Mouse (Mus musculus): ENCODE results near the gene Efhd2. TPM values are rescaled to one million over a fixed set of nuclear protein-coding genes. Genes with fewer than 3 reads are reported as not detected.

The Efhd2 gene
- polyA plus RNA-seq, 1 experiment from 2014 or later, result 38.5 TPM

- Histone ChIP-seq H3K9ac (ENCODE audit: low read depth, low read length) (no peak overlapping the region), H3K27ac (ENCODE audit: low read length) (no peak overlapping the region)
- ATAC-seq (ENCODE audit: low read depth), result no peak
Observed at GRCm38 (mm10) chr4:141865006-141865405, 9.7 kb downstream of the Efhd2 start.

GRCm38 (mm10) chr4:141864506-141864905, 10.2 kb downstream of the Efhd2 start:
- Histone ChIP-seq H3K4me1 (ENCODE audit: control insufficient read depth, low read depth, low read length) (no peaks in the 10 kb centered on the region), H3K36me3 (ENCODE audit: control insufficient read depth, insufficient read depth) (peaks cover 7% of the 10 kb centered on the region), H3K27me3 (ENCODE audit: control insufficient read depth, insufficient read depth, low read depth, low read length) (no peaks in the 10 kb centered on the region), H3K9ac (ENCODE audit: low read depth, low read length) (no peak overlapping the region), H3K9me3 (replicated peaks; ENCODE audit: control insufficient read depth, low read length) (no peaks in the 10 kb centered on the region), H3K4me3 (ENCODE audit: low read depth, low read length) (no peak overlapping the region), H3K4me2 (ENCODE audit: low read depth, low read length) (no peak overlapping the region), H3K27ac (ENCODE audit: low read length) (no peak overlapping the region)
- ATAC-seq (ENCODE audit: low read depth), result no peak
- 87% methylated on average over 8 of the region's 8 CpGs for WGBS (ENCODE audit: insufficient replicate concordance)

More at GRCm38 (mm10) chr4:141865006-141865405, 9.7 kb downstream of the Efhd2 start:
- H3K4me1 ChIP-seq (ENCODE audit: control insufficient read depth, low read depth, low read length), result peaks cover under 1% of the 10 kb centered on the region
- no peaks in the 10 kb centered on the region for H3K9me3 ChIP-seq (replicated peaks; ENCODE audit: control insufficient read depth, low read length)
- H3K4me3 ChIP-seq (ENCODE audit: low read depth, low read length), result no peak overlapping the region
- WGBS (ENCODE audit: insufficient replicate concordance), result 82% methylated on average over 5 of the region's 5 CpGs
- no peaks in the 10 kb centered on the region for H3K27me3 ChIP-seq (ENCODE audit: control insufficient read depth, insufficient read depth, low read depth, low read length)
- no peak overlapping the region for H3K4me2 ChIP-seq (ENCODE audit: low read depth, low read length)
- H3K36me3 ChIP-seq (ENCODE audit: control insufficient read depth, insufficient read depth), result peaks cover 3% of the 10 kb centered on the region

- ATAC-seq (ENCODE audit: low read depth), result no peak
- Histone ChIP-seq H3K9ac (ENCODE audit: low read depth, low read length) (no peak overlapping the region), H3K27ac (ENCODE audit: low read length) (no peak overlapping the region), H3K4me1 (ENCODE audit: control insufficient read depth, low read depth, low read length) (no peaks in the 10 kb centered on the region), H3K9me3 (replicated peaks; ENCODE audit: control insufficient read depth, low read length) (no peaks in the 10 kb centered on the region), H3K36me3 (ENCODE audit: control insufficient read depth, insufficient read depth) (peaks cover 7% of the 10 kb centered on the region), H3K4me3 (ENCODE audit: low read depth, low read length) (no peak overlapping the region), H3K4me2 (ENCODE audit: low read depth, low read length) (no peak overlapping the region), H3K27me3 (ENCODE audit: control insufficient read depth, insufficient read depth, low read depth, low read length) (no peaks in the 10 kb centered on the region)
- 72% methylated on average over 7 of the region's 7 CpGs for WGBS (ENCODE audit: insufficient replicate concordance)
Observed at GRCm38 (mm10) chr4:141863726-141864280, 10.9 kb downstream of the Efhd2 start.

- H3K9ac ChIP-seq (ENCODE audit: low read depth, low read length), result no peak overlapping the region
- no peaks in the 10 kb centered on the region for H3K9me3 ChIP-seq (replicated peaks; ENCODE audit: control insufficient read depth, low read length)
- peaks cover 7% of the 10 kb centered on the region for H3K36me3 ChIP-seq (ENCODE audit: control insufficient read depth, insufficient read depth)
- no peak for ATAC-seq (ENCODE audit: low read depth)
- no peaks in the 10 kb centered on the region for H3K4me1 ChIP-seq (ENCODE audit: control insufficient read depth, low read depth, low read length)
- WGBS (ENCODE audit: insufficient replicate concordance), result 76% methylated on average over 5 of the region's 5 CpGs
- H3K27me3 ChIP-seq (ENCODE audit: control insufficient read depth, insufficient read depth, low read depth, low read length), result no peaks in the 10 kb centered on the region
- H3K4me3 ChIP-seq (ENCODE audit: low read depth, low read length), result no peak overlapping the region
- H3K4me2 ChIP-seq (ENCODE audit: low read depth, low read length), result no peak overlapping the region
- no peak overlapping the region for H3K27ac ChIP-seq (ENCODE audit: low read length)
Observed at GRCm38 (mm10) chr4:141862867-141863266, 11.9 kb downstream of the Efhd2 start.

GRCm38 (mm10) chr4:141861591-141862295, 13.0 kb downstream of the Efhd2 start:
- 71% methylated on average over 17 of the region's 17 CpGs for WGBS (ENCODE audit: insufficient replicate concordance)
- Histone ChIP-seq H3K36me3 (ENCODE audit: control insufficient read depth, insufficient read depth) (peaks cover 7% of the 10 kb centered on the region), H3K9ac (ENCODE audit: low read depth, low read length) (no peak overlapping the region), H3K4me3 (ENCODE audit: low read depth, low read length) (no peak overlapping the region), H3K4me2 (ENCODE audit: low read depth, low read length) (no peak overlapping the region), H3K4me1 (ENCODE audit: control insufficient read depth, low read depth, low read length) (peaks cover 2% of the 10 kb centered on the region; the same call in 1 of the 2 replicates), H3K27ac (ENCODE audit: low read length) (no peak overlapping the region), H3K27me3 (ENCODE audit: control insufficient read depth, insufficient read depth, low read depth, low read length) (no peaks in the 10 kb centered on the region), H3K9me3 (replicated peaks; ENCODE audit: control insufficient read depth, low read length) (no peaks in the 10 kb centered on the region)
- ATAC-seq (ENCODE audit: low read depth), result no peak

GRCm38 (mm10) chr4:141860246-141860841, 14.4 kb downstream of the Efhd2 start:
- Histone ChIP-seq H3K27ac (ENCODE audit: low read length) (no peak overlapping the region), H3K4me2 (ENCODE audit: low read depth, low read length) (no peak overlapping the region), H3K9me3 (replicated peaks; ENCODE audit: control insufficient read depth, low read length) (no peaks in the 10 kb centered on the region), H3K36me3 (ENCODE audit: control insufficient read depth, insufficient read depth) (peaks cover 7% of the 10 kb centered on the region), H3K4me3 (ENCODE audit: low read depth, low read length) (no peak overlapping the region), H3K4me1 (ENCODE audit: control insufficient read depth, low read depth, low read length) (peaks cover 2% of the 10 kb centered on the region; the same call in 1 of the 2 replicates), H3K27me3 (ENCODE audit: control insufficient read depth, insufficient read depth, low read depth, low read length) (no peaks in the 10 kb centered on the region), H3K9ac (ENCODE audit: low read depth, low read length) (no peak overlapping the region)
- 70% methylated on average over 19 of the region's 19 CpGs for WGBS (ENCODE audit: insufficient replicate concordance)
- no peak for ATAC-seq (ENCODE audit: low read depth)

- WGBS (ENCODE audit: insufficient replicate concordance), result 84% methylated on average over 14 of the region's 14 CpGs
- Histone ChIP-seq H3K4me3 (ENCODE audit: low read depth, low read length) (no peak overlapping the region), H3K9ac (ENCODE audit: low read depth, low read length) (no peak overlapping the region), H3K9me3 (replicated peaks; ENCODE audit: control insufficient read depth, low read length) (no peaks in the 10 kb centered on the region), H3K4me2 (ENCODE audit: low read depth, low read length) (no peak overlapping the region), H3K36me3 (ENCODE audit: control insufficient read depth, insufficient read depth) (peaks cover 7% of the 10 kb centered on the region), H3K4me1 (ENCODE audit: control insufficient read depth, low read depth, low read length) (peaks cover 2% of the 10 kb centered on the region; the same call in 1 of the 2 replicates), H3K27me3 (ENCODE audit: control insufficient read depth, insufficient read depth, low read depth, low read length) (no peaks in the 10 kb centered on the region), H3K27ac (ENCODE audit: low read length) (no peak overlapping the region)
- no peak for ATAC-seq (ENCODE audit: low read depth)
Observed at GRCm38 (mm10) chr4:141859351-141859750, 15.4 kb downstream of the Efhd2 start.

- no peak overlapping the region for H3K4me2 ChIP-seq (ENCODE audit: low read depth, low read length)
- no peak for ATAC-seq (ENCODE audit: low read depth)
- no peaks in the 10 kb centered on the region for H3K9me3 ChIP-seq (replicated peaks; ENCODE audit: control insufficient read depth, low read length)
- no peak overlapping the region for H3K27ac ChIP-seq (ENCODE audit: low read length)
- H3K27me3 ChIP-seq (ENCODE audit: control insufficient read depth, insufficient read depth, low read depth, low read length), result no peaks in the 10 kb centered on the region
- H3K36me3 ChIP-seq (ENCODE audit: control insufficient read depth, insufficient read depth), result peaks cover 7% of the 10 kb centered on the region
- WGBS (ENCODE audit: insufficient replicate concordance), result 80% methylated on average over 20 of the region's 20 CpGs
- H3K4me3 ChIP-seq (ENCODE audit: low read depth, low read length), result no peak overlapping the region
- peaks cover 2% of the 10 kb centered on the region; the same call in 1 of the 2 replicates for H3K4me1 ChIP-seq (ENCODE audit: control insufficient read depth, low read depth, low read length)
- H3K9ac ChIP-seq (ENCODE audit: low read depth, low read length), result no peak overlapping the region
Observed at GRCm38 (mm10) chr4:141858501-141858900, 16.2 kb downstream of the Efhd2 start.

GRCm38 (mm10) chr4:141857422-141857930, 17.2 kb downstream of the Efhd2 start:
- H3K4me2 ChIP-seq (ENCODE audit: low read depth, low read length), result no peak overlapping the region
- no peaks in the 10 kb centered on the region for H3K27me3 ChIP-seq (ENCODE audit: control insufficient read depth, insufficient read depth, low read depth, low read length)
- H3K4me1 ChIP-seq (ENCODE audit: control insufficient read depth, low read depth, low read length), result peaks cover 2% of the 10 kb centered on the region; the same call in 1 of the 2 replicates
- H3K9me3 ChIP-seq (replicated peaks; ENCODE audit: control insufficient read depth, low read length), result no peaks in the 10 kb centered on the region
- no peak overlapping the region for H3K9ac ChIP-seq (ENCODE audit: low read depth, low read length)
- ATAC-seq (ENCODE audit: low read depth), result peak; percentile 32; the same call in 1 of the 2 replicates
- peaks cover 7% of the 10 kb centered on the region for H3K36me3 ChIP-seq (ENCODE audit: control insufficient read depth, insufficient read depth)
- no peak overlapping the region for H3K4me3 ChIP-seq (ENCODE audit: low read depth, low read length)
- WGBS (ENCODE audit: insufficient replicate concordance), result 19% methylated on average over 10 of the region's 10 CpGs
- H3K27ac ChIP-seq (ENCODE audit: low read length), result no peak overlapping the region

All from liver, embryonic 16.5 days (tissue).